Mouse (Mus musculus): ENCODE measurements around the gene Prelp.

Prelp gene

GRCm38 (mm10) chr1:133933301-133934195 is 12.3 kb upstream of the Prelp start:
- peak; percentile 32 to 68 for DNase-seq

GRCm38 (mm10) chr1:133929980-133930379 is 8.8 kb upstream of the Prelp start:
- no peak for DNase-seq

- DNase-seq, result no peak
Observed at GRCm38 (mm10) chr1:133925223-133925622, 4.0 kb upstream of the Prelp start.

GRCm38 (mm10) chr1:133924141-133924875 is 3.1 kb upstream of the Prelp start:
- DNase-seq, result no peak

GRCm38 (mm10) chr1:133923071-133923470 is 1.9 kb upstream of the Prelp start:
- DNase-seq, result no peak

GRCm38 (mm10) chr1:133920876-133921275 is 338 bp downstream of the Prelp start:
- DNase-seq, result no peak

- no peak for DNase-seq
Observed at GRCm38 (mm10) chr1:133920401-133920800, 813 bp downstream of the Prelp start.

GRCm38 (mm10) chr1:133918088-133918470 is 3.1 kb downstream of the Prelp start:
- DNase-seq, result no peak

- peak; percentile 56 to 80 for DNase-seq
Observed at GRCm38 (mm10) chr1:133917456-133918087, 3.6 kb downstream of the Prelp start.

GRCm38 (mm10) chr1:133915723-133916355 is 5.4 kb downstream of the Prelp start:
- DNase-seq, result peak; percentile 85 to 91

GRCm38 (mm10) chr1:133915115-133915514 is 6.1 kb downstream of the Prelp start:
- no peak for DNase-seq

GRCm38 (mm10) chr1:133913018-133913417 is 8.2 kb downstream of the Prelp start:
- DNase-seq, result no peak

GRCm38 (mm10) chr1:133911456-133911855 is 9.8 kb downstream of the Prelp start:
- peak; percentile 66 to 71 for DNase-seq

GRCm38 (mm10) chr1:133911008-133911407 is 10.2 kb downstream of the Prelp start:
- DNase-seq, result peak in 1 of 2 experiments; percentile 30

- no peak for DNase-seq
Observed at GRCm38 (mm10) chr1:133910108-133910507, 11.1 kb downstream of the Prelp start.

GRCm38 (mm10) chr1:133908659-133909575 is 12.3 kb downstream of the Prelp start:
- peak; percentile 78 to 81 for DNase-seq

- peak in 1 of 2 experiments; percentile 40 for DNase-seq
Observed at GRCm38 (mm10) chr1:133907949-133908658, 13.1 kb downstream of the Prelp start, which contains the start of gene Optc. Optc (minus strand) TSS chr1:133907999.

- no peak for DNase-seq
Observed at GRCm38 (mm10) chr1:133906420-133906819, 14.8 kb downstream of the Prelp start.

- no peak for DNase-seq
Observed at GRCm38 (mm10) chr1:133900825-133901224, 20.4 kb downstream of the Prelp start.

GRCm38 (mm10) chr1:133899043-133899542 is 22.1 kb downstream of the Prelp start:
- no peak for DNase-seq

- no peak for DNase-seq
Observed at GRCm38 (mm10) chr1:133897293-133897692, 23.9 kb downstream of the Prelp start.

Data from kidney, postnatal 25 days (tissue).